Comparison of ENCODE assay signal across 8 mouse cellular contexts in genomic region chr3:144719901-144720747, GRCm38 (mm10). TPM values are rescaled to one million over a fixed set of nuclear protein-coding genes. Genes with fewer than 3 reads are reported as not detected.
DNase-seq lines count a peak whose midpoint lies in the region; ATAC-seq and TF ChIP-seq lines count a peak whose summit lies in the region.

Sh3glb1 (minus strand) TSS chr3:144720335.

- DNase-seq in forebrain, embryonic 14.5 days (ENCODE audit: low spot score), result peak; percentile 92
- peak; percentile 100 for DNase-seq in heart, postnatal 14 days
- peak; percentile 95 for DNase-seq in layer of hippocampus, adult 11-12 months (ENCODE audit: low spot score)
- peak; percentile 94 to 96 for DNase-seq in lung, adult 18-20 months
- DNase-seq in testis, postnatal 14 days (ENCODE audit: low spot score), result peak; percentile 95

- no peaks in the 10 kb centered on the region for H3K9me3 ChIP-seq in ES-Bruce4 (replicated peaks; ENCODE audit: control insufficient read depth, insufficient read depth, low read length, poor library complexity, severe bottlenecking)
- no peaks in the 10 kb centered on the region for H3K9me3 ChIP-seq in forebrain, embryonic 14.5 days (replicated peaks; ENCODE audit: control insufficient read depth, low read length)
- H3K9me3 ChIP-seq in neural tube, embryonic 15.5 days (replicated peaks), result no peaks in the 10 kb centered on the region

- WGBS in forebrain, embryonic 14.5 days, result 1% methylated on average over 56 of the region's 98 CpGs
- WGBS in neural tube, embryonic 15.5 days, result under 1% methylated on average over 64 of the region's 98 CpGs

- TF ChIP-seq EP300 in ES-Bruce4 (IDR thresholded peaks at IDR 0.05; ENCODE audit: insufficient read depth, low read depth, low read length), result no peak

- TF ChIP-seq CTCF in ES-Bruce4 (IDR thresholded peaks at IDR 0.05; ENCODE audit: low read depth, low read length), result peak; percentile 88

- no peak for TF ChIP-seq POLR2A in ES-Bruce4 (IDR thresholded peaks at IDR 0.05; ENCODE audit: insufficient read depth, low read length)

- H3K27me3 ChIP-seq in ES-Bruce4 (ENCODE audit: control insufficient read depth, insufficient read depth, low read length, poor library complexity, severe bottlenecking), result no peaks in the 10 kb centered on the region
- H3K27me3 ChIP-seq in forebrain, embryonic 14.5 days (replicated peaks; ENCODE audit: control insufficient read depth, insufficient read depth, low read length), result no peaks in the 10 kb centered on the region
- no peaks in the 10 kb centered on the region for H3K27me3 ChIP-seq in neural tube, embryonic 15.5 days (replicated peaks)

- H3K36me3 ChIP-seq in ES-Bruce4 (ENCODE audit: control insufficient read depth, insufficient read depth, low read length, poor library complexity, severe bottlenecking), result no peaks in the 10 kb centered on the region
- no peaks in the 10 kb centered on the region for H3K36me3 ChIP-seq in forebrain, embryonic 14.5 days (ENCODE audit: control insufficient read depth, insufficient read depth, low read length)
- H3K36me3 ChIP-seq in neural tube, embryonic 15.5 days, result no peaks in the 10 kb centered on the region

- H3K9ac ChIP-seq in ES-Bruce4 (ENCODE audit: low read depth, poor library complexity, severe bottlenecking), result peak within 1 kb of the TSS; percentile 79
- peak within 1 kb of the TSS; percentile 87 for H3K9ac ChIP-seq in forebrain, embryonic 14.5 days (ENCODE audit: low read length)
- H3K9ac ChIP-seq in neural tube, embryonic 15.5 days (replicated peaks), result peak within 1 kb of the TSS; percentile 91

- ATAC-seq in cerebellum, adult (ENCODE audit: insufficient number of reproducible peaks, low FRiP score, low TSS enrichment), result peak; percentile 81
- peak; percentile 90 for ATAC-seq in forebrain, embryonic 14.5 days
- ATAC-seq in neural tube, embryonic 15.5 days (ENCODE audit: low FRiP score), result peak; percentile 93

- intact Hi-C loops in heart, postnatal 14 days (cut with DNase I), result loop anchor here (2.0 to 10.0 kb wide), 5 partner anchors 27 to 515 kb away; partner anchors contain the start of genes Hs2st1, Lmo4 and Selenof

- peak within 1 kb of the TSS; percentile 54 for H3K27ac ChIP-seq in ES-Bruce4 (ENCODE audit: insufficient read depth, low read length)
- H3K27ac ChIP-seq in forebrain, embryonic 14.5 days (ENCODE audit: low read depth, low read length), result peak within 1 kb of the TSS; percentile 98
- H3K27ac ChIP-seq in neural tube, embryonic 15.5 days (replicated peaks), result peak within 1 kb of the TSS; percentile 99

- H3K4me1 ChIP-seq in ES-Bruce4 (ENCODE audit: control insufficient read depth, insufficient read depth, low read length), result no peaks in the 10 kb centered on the region
- H3K4me1 ChIP-seq in forebrain, embryonic 14.5 days (ENCODE audit: control insufficient read depth, insufficient read depth, low read length), result peaks cover 15% of the 10 kb centered on the region
- H3K4me1 ChIP-seq in neural tube, embryonic 15.5 days, result peaks cover 27% of the 10 kb centered on the region

- H3K4me3 ChIP-seq in ES-Bruce4 (ENCODE audit: low read depth, low read length), result peak within 1 kb of the TSS; percentile 97
- H3K4me3 ChIP-seq in forebrain, embryonic 14.5 days (ENCODE audit: low read depth, low read length), result peak within 1 kb of the TSS; percentile 82
- peak within 1 kb of the TSS; percentile 90 for H3K4me3 ChIP-seq in neural tube, embryonic 15.5 days (replicated peaks)

- peak within 1 kb of the TSS; percentile 89 for H3K4me2 ChIP-seq in forebrain, embryonic 14.5 days (ENCODE audit: low read length)
- H3K4me2 ChIP-seq in neural tube, embryonic 15.5 days, result peak within 1 kb of the TSS; percentile 81

RNA-seq across cellular contexts. Expression of gene Sh3glb1, which starts in this region (rescaled TPM):
- polyA plus RNA-seq in ES-Bruce4 (2011; ENCODE audit: insufficient read depth, insufficient read length, low read depth, missing spikeins), result 110 and 115 TPM in 2 replicates
- 84.7 and 99.5 TPM in 2 replicates for polyA plus RNA-seq in forebrain, embryonic 14.5 days (2014; fragmentation: Nextera tagmentation; extraction: Ambion mirVana)
- 100 to 1,000 TPM; 292 to 300 TPM for total RNA-seq in heart, postnatal 14 days (2021)
- 114 TPM in 2 replicates for polyA plus RNA-seq in neural tube, embryonic 15.5 days (2015; fragmentation: Nextera tagmentation; extraction: Ambion mirVana)

Comparison
In these comparisons a context has a peak if more than half of its experiments do, and no peak if none do; other contexts are left out.
1. Peak in every context shown above with its lines: DNase-seq, ATAC-seq, H3K4me3 ChIP-seq and H3K27ac ChIP-seq.